Comparison of ENCODE assay signal across 30 mouse cellular contexts in the genomic region with DNA sequence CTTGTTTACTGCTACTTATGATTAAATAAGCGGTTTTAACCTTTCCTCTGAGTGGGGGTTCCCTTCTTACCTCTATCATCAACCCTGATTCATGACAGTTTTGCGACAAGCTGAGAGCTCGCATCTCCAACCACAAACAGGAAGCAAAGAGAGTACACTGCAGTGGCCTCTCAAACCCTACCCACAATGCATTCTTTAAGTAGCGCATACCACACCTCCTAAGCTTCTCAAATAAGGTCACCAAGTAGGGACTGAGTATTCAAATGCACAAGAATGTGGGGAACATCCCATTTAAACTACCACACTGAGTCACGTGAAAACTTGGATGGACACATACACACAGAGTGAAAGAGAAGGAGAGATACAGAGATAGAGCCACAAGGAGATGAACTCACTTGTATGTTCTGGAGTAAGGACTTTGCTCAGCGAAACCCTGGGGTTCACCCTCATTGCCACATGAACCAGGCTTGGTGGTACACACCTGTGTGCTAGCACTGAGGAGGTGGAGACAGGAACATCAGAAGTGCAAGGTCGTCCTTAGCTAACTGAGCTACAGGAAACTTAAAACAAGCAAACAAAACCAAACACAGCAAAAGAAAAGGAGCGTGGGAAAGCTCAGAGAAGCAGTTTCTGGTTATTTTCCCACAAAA. TPM values are rescaled to one million over a fixed set of nuclear protein-coding genes. Genes with fewer than 3 reads are reported as not detected.
DNase-seq lines count a peak whose midpoint lies in the region; ATAC-seq lines count a peak whose summit lies in the region.
"Had no signal": no experiment of that assay in that cellular context is flagged by ENCODE, and none has a peak within 500 bp of the region (broad histone marks: within the 10 kb centered on the region; RNA-seq: fewer than 3 reads in every experiment).

No protein-coding gene starts in this region.

- WGBS in liver, embryonic 11.5 days, result 75% methylated on average over 8 of the region's 8 CpGs

- ATAC-seq in liver, embryonic 11.5 days (replicated peaks; ENCODE audit: low FRiP score), result no peak
- ATAC-seq: forebrain, embryonic 13.5 days; intestine, postnatal 0 days; midbrain, embryonic 13.5 days had no signal

- DNase-seq in CD4-positive, CD25-positive, alpha-beta regulatory T cell, adult 2 months (ENCODE audit: low read depth, low spot score), result peak; percentile 27
- DNase-seq in ES-CJ7 (ENCODE audit: low read depth, low spot score), result peak; percentile 29
- DNase-seq in thymus, adult 18-20 months, result peak; percentile 9 to 26
- peak; percentile 40 for DNase-seq in thymus, postnatal 25 days
- DNase-seq in ovary, postnatal 36 days (ENCODE audit: low spot score), result no peak
- DNase-seq in urinary bladder, adult 2 months (ENCODE audit: low spot score), result no peak
- DNase-seq in urinary bladder, postnatal 25 days (ENCODE audit: low spot score), result no peak
- no peak for DNase-seq in liver, embryonic 11.5 days (ENCODE audit: low spot score)
- DNase-seq: adrenal gland, postnatal 36 days; B cell, adult 2 months; cerebellum, adult 2 months; cerebellum, postnatal 25 days; gastrocnemius, postnatal 14 days; heart, adult 11 months; heart, postnatal 4 days; kidney, adult 9 months; kidney, postnatal 10 days; liver, embryonic 13.5 days; lung, adult 2 months; lung, postnatal 10 days had no signal

- H3K27ac ChIP-seq in liver, embryonic 11.5 days (ENCODE audit: low read depth, low read length), result no peak overlapping the region
- H3K27ac ChIP-seq: embryonic facial prominence, embryonic 10.5 days; embryonic facial prominence, embryonic 15.5 days; forebrain, embryonic 13.5 days; heart, embryonic 10.5 days; hindbrain, embryonic 13.5 days; limb, embryonic 13.5 days; liver, embryonic 13.5 days; macrophage; midbrain, embryonic 13.5 days; neural tube, embryonic 13.5 days had no signal

- H3K9ac ChIP-seq in liver, embryonic 11.5 days (ENCODE audit: low read depth, low read length), result no peak overlapping the region
- H3K9ac ChIP-seq: embryonic facial prominence, embryonic 15.5 days; forebrain, embryonic 13.5 days; hindbrain, embryonic 13.5 days; limb, embryonic 13.5 days; liver, embryonic 13.5 days; midbrain, embryonic 13.5 days; neural tube, embryonic 13.5 days had no signal

- no peak overlapping the region for H3K4me3 ChIP-seq in liver, embryonic 11.5 days (ENCODE audit: low read depth, low read length)
- H3K4me3 ChIP-seq: embryonic facial prominence, embryonic 10.5 days; embryonic facial prominence, embryonic 15.5 days; forebrain, embryonic 13.5 days; heart, embryonic 10.5 days; hindbrain, embryonic 13.5 days; limb, embryonic 13.5 days; liver, embryonic 13.5 days; midbrain, embryonic 13.5 days; neural tube, embryonic 13.5 days had no signal

- no peaks in the 10 kb centered on the region for H3K4me1 ChIP-seq in liver, embryonic 11.5 days (replicated peaks; ENCODE audit: control insufficient read depth, insufficient read depth, low read length)
- H3K4me1 ChIP-seq: embryonic facial prominence, embryonic 15.5 days; forebrain, embryonic 13.5 days; heart, embryonic 10.5 days; hindbrain, embryonic 13.5 days; limb, embryonic 13.5 days; liver, embryonic 13.5 days; midbrain, embryonic 13.5 days; neural tube, embryonic 13.5 days had no signal

- H3K36me3 ChIP-seq in liver, embryonic 11.5 days (ENCODE audit: control insufficient read depth, insufficient read depth, low read length), result no peaks in the 10 kb centered on the region
- H3K36me3 ChIP-seq: embryonic facial prominence, embryonic 10.5 days; embryonic facial prominence, embryonic 15.5 days; heart, embryonic 10.5 days; hindbrain, embryonic 13.5 days; limb, embryonic 13.5 days; liver, embryonic 13.5 days; midbrain, embryonic 13.5 days; neural tube, embryonic 13.5 days had no signal

- no peaks in the 10 kb centered on the region for H3K27me3 ChIP-seq in liver, embryonic 11.5 days (replicated peaks; ENCODE audit: control insufficient read depth, insufficient read depth, low read length)
- H3K27me3 ChIP-seq: embryonic facial prominence, embryonic 15.5 days; forebrain, embryonic 13.5 days; hindbrain, embryonic 13.5 days; limb, embryonic 13.5 days; liver, embryonic 13.5 days; midbrain, embryonic 13.5 days; neural tube, embryonic 13.5 days had no signal

- H3K9me3 ChIP-seq in liver, embryonic 11.5 days (ENCODE audit: control insufficient read depth, low read length), result no peaks in the 10 kb centered on the region
- H3K9me3 ChIP-seq: embryonic facial prominence, embryonic 15.5 days; forebrain, embryonic 13.5 days; heart, embryonic 10.5 days; hindbrain, embryonic 13.5 days; limb, embryonic 13.5 days; liver, embryonic 13.5 days; midbrain, embryonic 13.5 days; neural tube, embryonic 13.5 days had no signal

- no peak overlapping the region for H3K4me2 ChIP-seq in liver, embryonic 11.5 days
- H3K4me2 ChIP-seq: embryonic facial prominence, embryonic 15.5 days; forebrain, embryonic 13.5 days; hindbrain, embryonic 13.5 days; limb, embryonic 13.5 days; liver, embryonic 13.5 days; midbrain, embryonic 13.5 days; neural tube, embryonic 13.5 days had no signal

RNA-seq across cellular contexts. Expression of gene Ube2q2, which starts 46.3 kb away (rescaled TPM):
- polyA plus RNA-seq in urinary bladder, adult 2 months (2012; rRNA removed), result 27.5 and 28.2 TPM in 2 replicates
- 34.8 and 36.9 TPM in 2 replicates for polyA plus RNA-seq in liver, embryonic 11.5 days (2014; fragmentation: Nextera tagmentation; extraction: Ambion mirVana)

RNA-seq across cellular contexts. Expression of gene Chrnb4, which starts 53.7 kb away (rescaled TPM):
- 0.23 and 0.29 TPM in 2 replicates for polyA plus RNA-seq in urinary bladder, adult 2 months (2012; rRNA removed)
- polyA plus RNA-seq in liver, embryonic 11.5 days (2014; fragmentation: Nextera tagmentation; extraction: Ambion mirVana), result 0.12 and 0.14 TPM in 2 replicates
- polyA plus RNA-seq: liver, embryonic 13.5 days; macrophage had no signal

Comparison
In these comparisons a context has a peak if more than half of its experiments do, and no peak if none do; other contexts are left out.
1. DNase-seq: peak in CD4-positive, CD25-positive, alpha-beta regulatory T cell, adult 2 months (single experiment), ES-CJ7 (single experiment), thymus, adult 18-20 months (2 of 2) and thymus, postnatal 25 days (single experiment); none in ovary, postnatal 36 days (single experiment), urinary bladder, adult 2 months (single experiment), urinary bladder, postnatal 25 days (single experiment) and liver, embryonic 11.5 days (single experiment).